Mouse (Mus musculus): ENCODE measurements around the gene Pla2g4d.

Gene Pla2g4d

DNA sequence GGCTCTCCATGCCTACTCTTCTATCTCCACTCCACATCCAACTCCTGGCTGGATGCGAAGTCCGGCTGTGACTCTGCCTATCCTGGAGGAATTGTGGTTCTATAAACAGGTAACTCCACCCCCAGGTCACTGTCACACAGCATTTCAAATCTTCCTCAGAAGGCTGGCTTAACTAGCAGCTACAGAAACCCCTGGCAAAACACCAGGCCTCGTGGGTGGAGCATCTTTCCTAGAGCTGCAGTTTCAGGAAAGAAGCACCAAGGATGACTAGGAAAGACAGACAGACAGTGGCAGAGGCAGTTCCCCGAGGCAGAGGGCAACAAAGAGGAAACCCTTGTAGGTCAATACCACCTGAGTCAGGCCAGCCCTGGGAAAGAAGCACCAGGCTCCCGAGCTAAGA is at the start of gene Pla2g4d:
Pla2g4d (minus strand) TSS at position 203 of the 400 bp plus-strand sequence.
- DNase-seq (ENCODE audit: low read depth, low spot score): no peak

DNA sequence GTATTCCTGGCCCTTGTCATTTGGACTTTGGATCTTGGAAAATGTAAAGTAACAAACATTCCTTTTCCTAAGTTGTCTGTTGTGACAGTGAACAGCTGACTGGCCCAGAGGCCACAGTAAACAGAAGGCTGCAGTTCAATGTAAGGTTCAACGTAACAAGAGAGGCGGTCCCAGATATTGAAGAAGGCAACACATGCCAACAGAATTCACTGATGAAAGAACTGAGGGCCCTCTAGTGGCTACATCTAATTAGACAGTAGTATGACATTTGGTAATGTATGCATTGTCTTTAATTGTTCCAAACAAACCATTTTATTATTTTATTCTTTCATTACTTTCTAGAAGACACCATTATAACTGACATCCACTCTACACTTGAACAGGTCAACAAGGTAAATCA is 48.9 kb upstream of the Pla2g4d start:
- no peak for DNase-seq (ENCODE audit: low read depth, low spot score)

- DNase-seq (ENCODE audit: low read depth, low spot score): no peak
These were observed 42.6 kb upstream of the Pla2g4d start for GRCm38 (mm10) chr2:120331575-120331974.

GRCm38 (mm10) chr2:120315077-120315476 is 26.1 kb upstream of the Pla2g4d start:
- no peak for DNase-seq (ENCODE audit: low read depth, low spot score)

DNA sequence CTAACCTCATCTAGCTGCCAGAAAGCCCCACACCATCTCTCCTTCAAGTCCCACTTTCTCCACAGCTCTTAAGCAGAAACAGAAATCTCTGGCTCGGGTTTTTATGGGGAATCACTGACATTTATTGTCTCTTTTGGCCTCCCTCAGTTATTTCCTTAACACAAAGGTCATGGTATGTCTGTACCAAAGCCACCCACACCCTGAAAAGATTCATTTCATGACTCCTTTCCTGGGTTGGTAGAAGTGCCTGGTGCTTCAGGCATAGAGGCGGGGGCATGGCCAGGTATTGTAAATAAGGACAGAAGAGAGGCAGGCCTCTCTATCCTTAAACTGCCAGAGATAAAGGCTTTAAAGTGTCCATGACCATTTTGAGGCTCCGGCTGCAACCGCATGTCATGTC is 25.5 kb upstream of the Pla2g4d start:
- DNase-seq (ENCODE audit: low read depth, low spot score): no peak

DNA sequence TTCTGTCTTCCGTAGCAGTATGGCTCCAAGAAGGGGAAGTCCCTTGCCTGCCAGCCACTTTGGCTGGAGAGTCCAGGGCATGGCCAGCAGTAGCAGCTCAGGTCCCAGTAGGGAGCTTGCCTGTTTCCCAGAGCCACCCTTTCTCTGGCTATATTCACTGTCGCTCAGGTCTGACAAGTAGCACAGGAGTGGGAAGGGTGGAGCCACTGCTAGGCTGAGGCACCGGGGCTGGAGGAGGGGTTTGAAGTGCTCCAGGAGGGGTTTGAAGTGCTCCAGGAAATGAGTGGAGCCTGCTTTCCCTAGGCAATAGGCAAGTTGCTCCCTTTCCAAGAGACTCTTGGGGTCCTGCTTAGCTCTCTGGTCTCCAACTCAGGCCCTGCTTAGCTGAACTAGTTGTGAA is 25.0 kb upstream of the Pla2g4d start, which contains the start of gene Pla2g4f:
Pla2g4f (minus strand) TSS at position 190 of the 400 bp plus-strand sequence.
- DNase-seq (ENCODE audit: low read depth, low spot score): no peak

DNA sequence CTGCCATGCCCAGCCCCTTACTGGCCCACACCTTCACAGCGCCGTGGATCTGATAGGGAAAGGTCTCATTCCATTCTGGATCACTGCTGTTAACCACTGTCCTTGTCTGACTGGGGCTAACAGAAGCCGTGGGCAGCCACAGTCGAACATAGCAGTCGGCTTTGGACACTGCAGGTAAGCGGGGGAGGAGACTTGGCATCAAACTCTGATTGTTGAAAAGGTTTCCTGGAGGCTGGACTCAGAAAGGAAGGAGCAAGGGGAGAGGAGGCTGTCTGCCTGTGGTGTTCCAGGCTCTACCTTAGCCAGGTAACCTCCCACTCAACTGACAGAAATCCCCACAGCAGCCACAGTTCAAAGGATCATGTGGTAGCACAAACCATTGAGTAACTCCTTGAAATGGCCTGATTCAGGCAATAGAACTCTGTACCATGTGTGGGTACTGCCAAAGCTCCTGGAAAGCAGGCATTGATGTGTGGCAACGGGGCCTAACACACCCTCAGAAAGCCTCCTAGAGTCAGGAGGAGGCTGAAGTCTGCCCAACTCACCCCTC is 23.4 kb upstream of the Pla2g4d start:
- DNase-seq (ENCODE audit: low read depth, low spot score): no peak

DNA sequence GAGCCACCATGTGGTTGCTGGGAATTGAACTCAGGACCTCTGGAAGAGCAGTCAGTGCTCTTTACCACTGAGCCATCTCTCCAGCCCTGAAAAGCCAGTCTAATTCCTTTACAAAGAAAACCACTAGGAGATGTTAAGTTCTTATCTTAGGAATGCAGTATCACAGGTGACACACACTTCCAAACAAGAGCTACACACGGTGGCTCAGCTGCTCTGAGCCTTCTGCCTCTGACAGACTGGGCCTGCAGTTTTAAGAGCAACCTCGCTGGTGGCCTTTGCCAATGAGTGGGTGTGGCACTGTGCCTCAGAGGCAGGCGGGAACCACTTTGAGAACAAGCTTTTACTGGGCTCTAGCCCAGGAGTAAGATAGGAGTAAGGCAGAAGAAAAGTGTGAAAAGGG is 15.1 kb upstream of the Pla2g4d start:
- DNase-seq (ENCODE audit: low read depth, low spot score): no peak

GRCm38 (mm10) chr2:120301076-120301475 is 12.1 kb upstream of the Pla2g4d start:
- DNase-seq (ENCODE audit: low read depth, low spot score): no peak

- no peak for DNase-seq (ENCODE audit: low read depth, low spot score)
These were observed 10.9 kb upstream of the Pla2g4d start for GRCm38 (mm10) chr2:120299866-120300265.

DNA sequence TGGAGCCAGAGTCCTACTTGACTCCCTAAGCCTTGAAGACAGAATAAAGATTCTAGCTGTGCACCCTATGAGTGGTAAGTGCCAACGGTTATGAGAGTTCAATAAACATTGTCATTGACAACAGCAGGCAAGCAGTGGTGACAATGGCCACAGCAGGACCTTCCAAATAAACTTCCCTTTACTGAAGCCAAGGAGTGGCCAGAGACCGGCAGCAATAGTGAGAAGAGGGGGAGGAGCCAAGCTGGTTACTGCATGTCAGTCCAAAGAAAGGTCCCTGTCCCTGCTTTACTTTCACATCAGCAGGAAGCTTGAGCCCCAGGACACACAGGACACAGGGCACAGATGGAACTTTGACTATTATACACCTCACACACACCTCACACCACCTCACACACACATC is 7.2 kb upstream of the Pla2g4d start:
- DNase-seq (ENCODE audit: low read depth, low spot score): no peak

- DNase-seq (ENCODE audit: low read depth, low spot score): no peak
These were observed 2.6 kb upstream of the Pla2g4d start for GRCm38 (mm10) chr2:120291471-120292078.

GRCm38 (mm10) chr2:120288401-120288800 is 596 bp downstream of the Pla2g4d start:
- DNase-seq (ENCODE audit: low read depth, low spot score): no peak

DNA sequence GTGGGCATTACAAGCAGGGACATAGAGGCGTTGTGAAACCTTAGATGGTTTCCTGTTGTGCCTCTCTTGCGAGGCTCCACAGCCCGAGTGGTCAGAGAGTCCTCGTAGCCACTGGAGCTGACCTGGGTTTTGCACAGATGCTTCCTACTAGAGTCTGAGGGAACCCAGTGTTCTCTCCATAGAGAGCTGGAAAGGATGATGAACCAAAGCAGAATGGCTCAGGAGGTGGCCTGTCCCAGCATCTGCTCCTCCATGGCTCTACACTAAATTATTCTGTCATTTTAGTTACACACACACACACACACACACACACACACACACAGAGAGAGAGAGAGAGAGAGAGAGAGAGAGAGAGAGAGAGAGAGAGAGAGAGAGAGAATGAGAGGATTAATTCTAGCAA is 3.4 kb downstream of the Pla2g4d start:
- DNase-seq (ENCODE audit: low read depth, low spot score): no peak

DNA sequence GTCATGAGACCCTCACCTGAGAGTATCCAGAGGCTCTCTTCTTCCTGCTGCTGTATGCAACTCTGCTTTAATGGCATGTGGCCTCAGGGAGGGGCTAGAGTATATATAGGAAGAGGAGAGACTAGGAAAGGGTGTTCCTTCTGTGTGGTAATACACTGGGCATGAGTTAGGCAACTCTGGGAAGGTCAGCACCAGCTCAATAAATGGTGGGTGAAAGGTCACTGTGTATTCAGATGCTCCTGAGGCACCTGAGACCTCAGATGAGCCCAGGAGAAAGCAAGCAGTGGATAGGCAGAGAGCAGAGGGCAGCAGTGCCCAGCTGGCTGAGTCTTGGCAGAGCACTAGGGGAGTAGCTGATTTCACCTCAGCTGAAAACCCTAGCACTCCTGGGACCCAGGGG is 4.3 kb downstream of the Pla2g4d start:
- no peak for DNase-seq (ENCODE audit: low read depth, low spot score)

GRCm38 (mm10) chr2:120284094-120284493 is 4.9 kb downstream of the Pla2g4d start:
- no peak for DNase-seq (ENCODE audit: low read depth, low spot score)

DNA sequence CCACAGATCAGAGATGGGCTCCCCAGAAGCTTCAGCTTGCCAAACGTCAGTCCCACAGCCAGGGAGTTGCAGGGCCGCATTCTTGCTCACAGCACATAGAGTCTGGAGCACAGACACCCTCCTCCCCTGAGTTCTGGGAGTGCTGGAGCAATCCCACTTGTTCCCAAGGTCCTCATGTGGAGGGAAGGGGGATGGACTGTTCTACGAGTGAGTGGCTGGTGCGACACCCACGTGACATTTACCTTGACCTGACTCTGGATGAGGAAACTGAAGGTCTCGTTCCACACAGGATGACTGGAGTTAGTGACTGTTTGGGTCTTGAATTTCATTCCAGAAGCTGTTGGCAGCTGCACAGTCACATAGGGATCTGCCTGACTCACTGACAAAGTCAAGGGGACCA is 5.4 kb downstream of the Pla2g4d start:
- DNase-seq (ENCODE audit: low read depth, low spot score): no peak

- DNase-seq (ENCODE audit: low read depth, low spot score): no peak
These were observed 7.8 kb downstream of the Pla2g4d start for GRCm38 (mm10) chr2:120281221-120281620.

DNA sequence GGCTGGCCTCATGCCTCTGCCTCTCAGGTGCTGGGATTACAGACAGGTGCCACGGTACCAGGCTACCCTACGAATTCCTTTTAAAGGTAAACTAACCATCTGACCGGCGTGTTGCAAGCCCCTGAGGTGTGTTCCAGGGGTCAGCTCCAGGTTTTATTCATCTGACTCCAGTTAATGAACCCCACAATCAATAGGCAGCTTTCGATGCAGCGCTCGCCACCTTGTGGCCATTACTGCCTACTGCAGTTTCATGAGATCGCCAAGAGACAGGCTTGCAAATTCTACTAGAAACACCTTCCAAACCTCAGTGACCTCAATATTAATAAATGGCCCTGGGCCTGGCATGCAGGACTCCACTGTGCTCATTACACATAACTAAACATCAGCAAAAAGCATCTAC is 9.0 kb downstream of the Pla2g4d start:
- DNase-seq (ENCODE audit: low read depth, low spot score): no peak

GRCm38 (mm10) chr2:120276951-120277350 is 12.0 kb downstream of the Pla2g4d start:
- no peak for DNase-seq (ENCODE audit: low read depth, low spot score)

DNA sequence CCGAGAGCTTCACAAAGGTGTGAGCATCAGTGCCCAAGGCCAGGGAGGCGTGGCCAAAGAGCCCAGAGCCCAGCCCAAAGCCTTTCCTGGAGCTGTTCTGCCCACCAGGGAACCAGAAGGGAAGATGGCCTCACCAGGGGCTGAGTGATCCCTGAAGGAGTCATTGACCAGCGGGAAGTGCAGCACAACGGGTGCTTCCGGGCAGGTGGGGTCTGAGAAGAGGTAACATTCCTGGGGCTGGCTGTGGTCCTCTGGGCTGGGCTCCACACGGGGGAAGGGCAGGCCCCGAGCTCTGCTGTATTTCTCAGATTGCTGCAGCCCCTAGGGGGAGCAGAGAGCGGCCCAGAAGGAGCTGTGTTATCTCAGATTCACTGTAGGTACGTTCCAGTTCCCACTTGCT is 20.4 kb downstream of the Pla2g4d start:
- no peak for DNase-seq (ENCODE audit: low read depth, low spot score)

- no peak for DNase-seq (ENCODE audit: low read depth, low spot score)
These were observed 23.5 kb downstream of the Pla2g4d start for GRCm38 (mm10) chr2:120265523-120265922.

DNA sequence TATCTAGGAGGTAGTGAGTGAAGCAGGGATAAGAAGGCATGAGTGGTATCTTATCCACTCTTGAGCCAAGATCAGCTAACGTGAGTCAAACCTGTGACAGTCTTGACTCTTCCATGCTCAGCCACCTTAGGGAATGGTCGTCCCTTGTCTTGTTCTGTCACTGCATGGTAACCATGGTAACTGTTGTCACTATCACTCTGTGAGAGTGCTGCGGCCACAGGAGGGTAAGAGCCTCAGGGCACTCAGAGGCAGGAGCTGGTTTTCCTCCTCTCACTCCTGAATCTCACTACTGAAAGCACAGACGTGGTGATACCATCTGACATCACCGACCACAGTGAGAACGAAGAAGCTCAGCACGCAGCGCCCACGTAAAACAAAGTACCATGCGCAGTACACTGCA is 24.1 kb downstream of the Pla2g4d start:
- no peak for DNase-seq (ENCODE audit: low read depth, low spot score)

DNA sequence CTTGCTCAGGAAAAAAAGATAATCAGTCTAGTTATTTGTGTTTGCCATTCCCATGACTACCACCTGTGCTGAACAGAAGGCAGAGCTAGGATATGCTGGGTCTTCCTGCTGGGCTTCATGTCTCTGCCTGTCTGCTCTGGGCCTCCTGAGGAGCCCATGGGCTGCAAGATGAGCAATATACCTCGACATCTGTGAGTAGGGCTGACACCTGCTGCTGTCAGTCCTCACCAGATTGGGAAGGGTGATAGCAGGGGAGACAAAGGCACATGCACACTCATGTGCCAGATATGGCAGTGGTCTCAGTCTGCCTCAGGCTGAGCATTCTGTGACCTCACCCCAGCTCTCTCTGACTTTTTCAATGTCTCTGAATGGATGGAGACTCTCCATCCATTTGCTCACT is 26.1 kb downstream of the Pla2g4d start:
- DNase-seq (ENCODE audit: low read depth, low spot score): no peak
